Mouse (Mus musculus) kidney, postnatal 0 days (tissue): Measurements from ENCODE around the gene Dnajc28. TPM values are rescaled to one million over a fixed set of nuclear protein-coding genes. Genes with fewer than 3 reads are reported as not detected.

ENCODE experiments used
- ATAC-seq: fragments of 200-750 bp; cut with Nextera tagmentation; replicated peaks from 2 replicates; pipeline ENCODE4 v1.8.0; 2017; ENCODE audit warnings: low read depth, moderate number of reproducible peaks, moderate TSS enrichment, moderate library complexity; ENCODE audit not compliant: low FRiP score
- DNase-seq: peaks from one replicate; pipeline ENCODE4 v3.0.0-alpha.2; 2016; ENCODE audit warnings: low spot score
- H3K27ac ChIP-seq: fragments of 300-500 bp; sonication (generic); 2 replicates; pipeline ENCODE4 v1.5.1; 2014; ENCODE audit warnings: mild to moderate bottlenecking
- H3K27me3 ChIP-seq: fragments of 300-500 bp; sonication (generic); 2 replicates; pipeline ENCODE4 v1.6.1; 2014; ENCODE audit warnings: low read length, mixed read lengths; ENCODE audit not compliant: insufficient read depth
- H3K36me3 ChIP-seq: fragments of 300-500 bp; sonication (generic); 2 replicates; pipeline ENCODE4 v1.6.1; 2014; ENCODE audit warnings: low read length, mixed read lengths; ENCODE audit not compliant: insufficient read depth
- H3K4me1 ChIP-seq: fragments of 300-500 bp; sonication (generic); replicated peaks from 2 replicates; pipeline ENCODE4 v1.6.1; 2014; ENCODE audit warnings: antibody characterized with exemption, low read length, mixed read lengths; ENCODE audit not compliant: insufficient read depth
- H3K4me2 ChIP-seq: fragments of 300-500 bp; sonication (generic); 2 replicates; pipeline ENCODE4 v1.6.1; 2014; ENCODE audit warnings: mild to moderate bottlenecking, low read length, moderate library complexity, mixed read lengths
- H3K4me3 ChIP-seq: fragments of 300-500 bp; sonication (generic); replicated peaks from 2 replicates; pipeline ENCODE4 v1.5.1; 2014; ENCODE audit warnings: low read depth, low read length
- H3K9ac ChIP-seq: fragments of 300-500 bp; sonication (generic); 2 replicates; pipeline ENCODE4 v1.6.1; 2014; ENCODE audit warnings: low read depth, low read length
- H3K9me3 ChIP-seq: fragments of 300-500 bp; sonication (generic); replicated peaks from 2 replicates; pipeline ENCODE4 v1.6.1; 2016; ENCODE audit warnings: low read length, inconsistent platforms, mixed read lengths
- CTCF ChIP-seq: IDR thresholded peaks from 2 replicates; pipeline ENCODE4 v1.5.1; 2016; ENCODE audit warnings: antibody characterized with exemption, low read depth, mild to moderate bottlenecking, moderate library complexity
- WGBS: fragments of 180-500 bp; shearing (Covaris S2); extraction: QIAGEN DNeasy Blood & Tissue Kit; methylation state at CpG from one replicate; pipeline ENCODE4 v1.1.7; 2014; 5-methylcytosine and 5-hydroxymethylcytosine counted together
- polyA plus RNA-seq: library from polyadenylated mRNA; unstranded; fragments of >200 nt; fragmentation: Nextera tagmentation; extraction: Ambion mirVana; gene quantifications from 2 replicates; pipeline ENCODE4 v1.2.1, GENCODE M21; 2015

The Dnajc28 gene
- polyA plus RNA-seq, 1 experiment from 2014 or later = 4.4 TPM

GRCm38 (mm10) chr16:91587730-91588453 is 30.9 kb downstream of the Dnajc28 start:
- Histone ChIP-seq H3K9ac (no peak overlapping the region), H3K27ac (no peak overlapping the region), H3K27me3 (no peaks in the 10 kb centered on the region), H3K4me3 (no peak overlapping the region), H3K36me3 (no peaks in the 10 kb centered on the region), H3K4me1 (peaks cover 14% of the 10 kb centered on the region; the same call in 1 of the 2 replicates), H3K4me2 (no peak overlapping the region), H3K9me3 (no peaks in the 10 kb centered on the region)
- no peak for ATAC-seq
- no peak for DNase-seq
- 73% methylated on average over 6 of the region's 6 CpGs for WGBS
- no peak for TF ChIP-seq CTCF

- Histone ChIP-seq H3K9me3 (no peaks in the 10 kb centered on the region), H3K4me1 (peaks cover 8% of the 10 kb centered on the region; the same call in 1 of the 2 replicates), H3K36me3 (0 out of 2 replicates have a peak, but pooled peaks cover 3% of the 10 kb centered on the region), H3K4me3 (no peak overlapping the region), H3K4me2 (no peak overlapping the region), H3K27me3 (no peaks in the 10 kb centered on the region), H3K27ac (no peak overlapping the region), H3K9ac (no peak overlapping the region)
- no peak for DNase-seq
- 92% methylated on average over 6 of the region's 6 CpGs for WGBS
- TF ChIP-seq CTCF = no peak
- no peak for ATAC-seq
Measured at GRCm38 (mm10) chr16:91586244-91586643, 32.6 kb downstream of the Dnajc28 start.

- H3K27me3 ChIP-seq = no peaks in the 10 kb centered on the region
- DNase-seq (no peak), ATAC-seq (peak; percentile 70)
- H3K36me3 ChIP-seq = 0 out of 2 replicates have a peak, but pooled peaks cover 7% of the 10 kb centered on the region
- TF ChIP-seq CTCF = no peak
- peaks cover 7% of the 10 kb centered on the region; the same call in 1 of the 2 replicates for H3K4me1 ChIP-seq
- H3K9ac ChIP-seq = no peak overlapping the region
- peak overlapping the region; percentile 47; the same call in 1 of the 2 replicates for H3K27ac ChIP-seq
- WGBS = 69% methylated on average over 5 of the region's 5 CpGs
- no peak overlapping the region for H3K4me3 ChIP-seq
- no peak overlapping the region for H3K4me2 ChIP-seq
- no peaks in the 10 kb centered on the region for H3K9me3 ChIP-seq
Measured at GRCm38 (mm10) chr16:91585617-91586016, 33.2 kb downstream of the Dnajc28 start.

DNA sequence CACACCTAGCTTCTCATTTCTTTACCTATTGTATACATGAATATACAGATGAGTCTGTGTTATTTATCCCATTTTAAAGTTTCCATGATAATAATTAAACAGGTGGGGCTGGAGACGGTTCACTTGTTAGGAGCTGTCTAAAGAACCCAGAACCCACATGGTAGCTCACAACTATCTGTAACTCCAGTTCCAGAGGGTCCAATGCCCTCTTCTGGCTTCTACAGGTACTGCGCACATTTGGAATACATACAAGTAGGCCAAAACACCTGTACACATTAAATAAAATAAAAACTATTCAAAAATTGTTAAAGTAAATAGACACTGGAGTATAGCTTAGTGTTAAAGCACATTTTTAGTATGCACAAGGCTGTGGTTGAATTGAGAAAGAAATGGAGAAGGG is 36.5 kb downstream of the Dnajc28 start:
- peak; percentile 74 for TF ChIP-seq CTCF
- Histone ChIP-seq H3K4me1 (no peaks in the 10 kb centered on the region), H3K27me3 (no peaks in the 10 kb centered on the region), H3K36me3 (0 out of 2 replicates have a peak, but pooled peaks cover 8% of the 10 kb centered on the region), H3K9me3 (no peaks in the 10 kb centered on the region), H3K4me2 (no peak overlapping the region), H3K4me3 (no peak overlapping the region), H3K9ac (no peak overlapping the region), H3K27ac (no peak overlapping the region)
- WGBS = 74% methylated on average over 2 of the region's 2 CpGs
- DNase-seq = peak; percentile 50
- no peak for ATAC-seq

DNA sequence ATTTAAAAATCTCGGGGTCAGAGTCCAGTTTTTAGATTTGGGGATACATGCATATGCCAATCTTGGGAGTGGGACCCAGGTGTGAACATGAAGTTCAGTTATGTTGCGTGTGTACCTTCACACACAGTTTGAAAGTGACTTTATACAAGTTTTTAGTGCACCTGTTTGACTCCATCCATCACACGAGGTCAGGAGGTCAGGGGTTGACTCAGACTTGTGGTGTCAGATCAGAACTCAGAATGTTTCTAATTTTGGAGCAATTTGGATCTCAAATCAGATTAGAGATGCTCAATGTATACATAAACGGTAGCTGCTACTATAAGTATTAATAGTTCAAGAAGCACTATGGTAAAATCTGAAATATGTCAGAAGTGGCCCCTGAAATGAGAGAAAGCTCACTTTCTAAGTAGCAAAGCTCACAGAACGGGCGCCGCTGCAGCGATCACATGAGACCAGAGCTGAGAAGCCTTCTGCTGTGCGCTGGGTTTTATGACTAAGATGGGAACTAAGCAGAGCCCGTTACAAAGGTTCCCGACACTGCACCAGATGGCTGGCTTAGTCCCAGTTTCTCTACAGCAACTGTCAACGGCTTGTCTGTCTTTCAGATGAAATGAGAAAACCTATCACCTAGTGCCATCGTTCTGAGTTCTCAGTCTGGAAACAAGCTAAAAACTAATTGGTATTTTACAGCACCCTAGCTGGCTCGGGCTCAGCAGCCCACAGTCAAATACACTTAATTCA is 39.7 kb downstream of the Dnajc28 start:
- Histone ChIP-seq H3K9me3 (no peaks in the 10 kb centered on the region), H3K4me1 (no peaks in the 10 kb centered on the region), H3K4me3 (no peak overlapping the region), H3K36me3 (0 out of 2 replicates have a peak, but pooled peaks cover 16% of the 10 kb centered on the region), H3K4me2 (no peak overlapping the region), H3K27me3 (no peaks in the 10 kb centered on the region), H3K27ac (no peak overlapping the region), H3K9ac (no peak overlapping the region)
- no peak for TF ChIP-seq CTCF
- ATAC-seq = no peak
- WGBS = 66% methylated on average over 14 of the region's 14 CpGs
- DNase-seq = no peak

GRCm38 (mm10) chr16:91575151-91575550 is 43.7 kb downstream of the Dnajc28 start:
- no peak overlapping the region for H3K4me3 ChIP-seq
- TF ChIP-seq CTCF = no peak
- no peaks in the 10 kb centered on the region for H3K9me3 ChIP-seq
- 71% methylated on average over 13 of the region's 13 CpGs for WGBS
- H3K4me2 ChIP-seq = no peak overlapping the region
- ATAC-seq (no peak), DNase-seq (no peak)
- no peaks in the 10 kb centered on the region for H3K27me3 ChIP-seq
- H3K9ac ChIP-seq = no peak overlapping the region
- H3K36me3 ChIP-seq = 0 out of 2 replicates have a peak, but pooled peaks cover 9% of the 10 kb centered on the region
- peak overlapping the region; percentile 8; the same call in 1 of the 2 replicates for H3K27ac ChIP-seq
- no peaks in the 10 kb centered on the region for H3K4me1 ChIP-seq
